Mouse (Mus musculus): ENCODE results near the gene Pdlim5. TPM values are rescaled to one million over a fixed set of nuclear protein-coding genes. Genes with fewer than 3 reads are reported as not detected.
A peak's percentile ranks its signal among the peaks of the same experiment; 100 is the strongest.

The Pdlim5 gene
- polyA plus RNA-seq, 1 experiment from 2014 or later = 32.5 TPM

GRCm38 (mm10) chr3:142279011-142279410 is 116.5 kb downstream of the Pdlim5 start:
- ATAC-seq (replicated peaks; ENCODE audit: low FRiP score, low read depth) (no peak), DNase-seq (ENCODE audit: low spot score) (no peak)
- no peaks in the 10 kb centered on the region for H3K27me3 ChIP-seq (ENCODE audit: insufficient read depth, low read length)
- no peaks in the 10 kb centered on the region for H3K9me3 ChIP-seq (replicated peaks; ENCODE audit: low read length)
- H3K4me1 ChIP-seq (replicated peaks; ENCODE audit: insufficient read depth, low read length) = no peaks in the 10 kb centered on the region
- H3K4me3 ChIP-seq (replicated peaks; ENCODE audit: low read depth, low read length) = no peak overlapping the region
- no peak overlapping the region for H3K9ac ChIP-seq (ENCODE audit: low read depth, low read length)
- H3K4me2 ChIP-seq (ENCODE audit: low read length) = no peak overlapping the region
- 0 out of 2 replicates have a peak, but pooled peaks cover 13% of the 10 kb centered on the region for H3K36me3 ChIP-seq (ENCODE audit: insufficient read depth, low read length)
- WGBS = 89% methylated on average over 3 of the region's 3 CpGs
- H3K27ac ChIP-seq = no peak overlapping the region
- TF ChIP-seq CTCF (IDR thresholded peaks at IDR 0.05; ENCODE audit: low read depth) = no peak

DNA sequence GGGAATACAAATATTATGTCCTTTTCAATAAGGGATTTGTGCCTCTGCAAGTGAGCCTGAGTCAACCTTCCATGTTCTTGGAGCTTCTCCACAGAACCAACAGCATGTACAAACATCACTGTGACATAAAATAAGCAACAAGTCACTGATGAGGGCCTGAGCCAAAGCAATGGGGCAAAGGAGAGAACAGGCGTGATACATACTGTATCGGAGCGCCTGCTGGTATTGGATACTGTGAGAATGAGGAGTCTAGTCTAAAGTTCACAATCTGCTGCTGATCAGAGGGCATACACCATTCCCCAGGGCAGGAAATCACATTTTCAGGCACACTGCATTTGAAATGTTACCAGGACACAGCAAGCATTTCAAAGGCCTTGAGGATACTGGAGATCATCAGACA is 119.0 kb downstream of the Pdlim5 start:
- Histone ChIP-seq H3K9ac (ENCODE audit: low read depth, low read length) (no peak overlapping the region), H3K9me3 (replicated peaks; ENCODE audit: low read length) (no peaks in the 10 kb centered on the region), H3K27ac (no peak overlapping the region), H3K4me3 (replicated peaks; ENCODE audit: low read depth, low read length) (no peak overlapping the region), H3K36me3 (ENCODE audit: insufficient read depth, low read length) (0 out of 2 replicates have a peak, but pooled peaks cover 13% of the 10 kb centered on the region), H3K4me1 (replicated peaks; ENCODE audit: insufficient read depth, low read length) (no peaks in the 10 kb centered on the region), H3K4me2 (ENCODE audit: low read length) (no peak overlapping the region), H3K27me3 (ENCODE audit: insufficient read depth, low read length) (no peaks in the 10 kb centered on the region)
- no peak for TF ChIP-seq CTCF (IDR thresholded peaks at IDR 0.05; ENCODE audit: low read depth)
- DNase-seq (ENCODE audit: low spot score) (no peak), ATAC-seq (replicated peaks; ENCODE audit: low FRiP score, low read depth) (no peak)
- 87% methylated on average over 3 of the region's 3 CpGs for WGBS

GRCm38 (mm10) chr3:142274993-142275392 is 120.5 kb downstream of the Pdlim5 start:
- WGBS = 2% methylated on average over 1 of the region's 1 CpGs
- ATAC-seq (replicated peaks; ENCODE audit: low FRiP score, low read depth) = no peak
- peak; percentile 88 for DNase-seq (ENCODE audit: low spot score)
- Histone ChIP-seq H3K9me3 (replicated peaks; ENCODE audit: low read length) (no peaks in the 10 kb centered on the region), H3K36me3 (ENCODE audit: insufficient read depth, low read length) (peaks cover 13% of the 10 kb centered on the region; the same call in 1 of the 2 replicates), H3K4me3 (replicated peaks; ENCODE audit: low read depth, low read length) (no peak overlapping the region), H3K4me1 (replicated peaks; ENCODE audit: insufficient read depth, low read length) (no peaks in the 10 kb centered on the region), H3K27ac (no peak overlapping the region), H3K4me2 (ENCODE audit: low read length) (no peak overlapping the region), H3K9ac (ENCODE audit: low read depth, low read length) (no peak overlapping the region), H3K27me3 (ENCODE audit: insufficient read depth, low read length) (no peaks in the 10 kb centered on the region)
- TF ChIP-seq CTCF (IDR thresholded peaks at IDR 0.05; ENCODE audit: low read depth) = peak; percentile 79

DNA sequence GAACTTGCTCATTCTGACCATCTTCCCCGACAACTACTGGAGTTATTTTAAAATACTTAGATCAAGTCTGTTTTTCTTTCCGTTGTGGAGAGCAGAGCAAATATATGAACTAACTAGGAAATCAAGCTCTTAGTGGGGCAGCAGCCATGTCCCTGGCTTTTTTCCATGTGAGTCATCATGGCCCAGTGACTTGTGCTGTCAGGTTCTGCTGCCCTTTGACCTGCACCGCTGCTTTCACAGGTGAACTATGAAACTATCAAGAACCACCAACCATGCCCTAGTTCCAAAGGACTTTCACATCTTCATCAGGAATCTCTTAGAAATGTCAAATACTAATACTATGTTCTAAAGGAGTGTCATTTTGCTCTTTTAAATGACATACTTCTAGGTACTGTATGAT is 121.0 kb downstream of the Pdlim5 start:
- no peak overlapping the region for H3K9ac ChIP-seq (ENCODE audit: low read depth, low read length)
- 86% methylated on average over 3 of the region's 3 CpGs for WGBS
- no peaks in the 10 kb centered on the region for H3K4me1 ChIP-seq (replicated peaks; ENCODE audit: insufficient read depth, low read length)
- no peak overlapping the region for H3K4me2 ChIP-seq (ENCODE audit: low read length)
- TF ChIP-seq CTCF (IDR thresholded peaks at IDR 0.05; ENCODE audit: low read depth) = no peak
- H3K27me3 ChIP-seq (ENCODE audit: insufficient read depth, low read length) = no peaks in the 10 kb centered on the region
- no peaks in the 10 kb centered on the region for H3K9me3 ChIP-seq (replicated peaks; ENCODE audit: low read length)
- ATAC-seq (replicated peaks; ENCODE audit: low FRiP score, low read depth) (no peak), DNase-seq (ENCODE audit: low spot score) (no peak)
- H3K27ac ChIP-seq = no peak overlapping the region
- H3K36me3 ChIP-seq (ENCODE audit: insufficient read depth, low read length) = peaks cover 13% of the 10 kb centered on the region; the same call in 1 of the 2 replicates
- no peak overlapping the region for H3K4me3 ChIP-seq (replicated peaks; ENCODE audit: low read depth, low read length)

DNA sequence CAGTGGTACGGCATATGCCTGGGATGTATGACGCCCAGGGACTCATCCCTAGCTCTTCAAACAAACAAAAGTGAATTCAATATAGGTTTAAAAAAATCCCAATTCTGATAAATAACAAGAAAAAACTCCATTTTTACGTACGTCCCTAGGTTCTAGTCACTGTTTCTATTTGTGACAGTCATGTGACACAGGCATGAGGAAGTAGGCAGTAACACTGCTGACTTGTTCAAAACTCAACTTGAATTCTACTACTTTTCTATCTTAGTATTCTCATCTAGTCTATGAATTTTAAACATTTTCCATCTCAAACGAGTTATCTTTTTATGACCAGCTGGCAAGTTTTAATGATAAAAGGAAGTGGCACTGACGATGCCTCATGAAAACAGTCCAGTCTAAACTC is 122.2 kb downstream of the Pdlim5 start:
- Histone ChIP-seq H3K9ac (ENCODE audit: low read depth, low read length) (no peak overlapping the region), H3K9me3 (replicated peaks; ENCODE audit: low read length) (no peaks in the 10 kb centered on the region), H3K4me3 (replicated peaks; ENCODE audit: low read depth, low read length) (no peak overlapping the region), H3K27ac (no peak overlapping the region), H3K36me3 (ENCODE audit: insufficient read depth, low read length) (peaks cover 13% of the 10 kb centered on the region; the same call in 1 of the 2 replicates), H3K4me2 (ENCODE audit: low read length) (no peak overlapping the region), H3K4me1 (replicated peaks; ENCODE audit: insufficient read depth, low read length) (no peaks in the 10 kb centered on the region), H3K27me3 (ENCODE audit: insufficient read depth, low read length) (no peaks in the 10 kb centered on the region)
- 84% methylated on average over 6 of the region's 6 CpGs for WGBS
- DNase-seq (ENCODE audit: low spot score) (no peak), ATAC-seq (replicated peaks; ENCODE audit: low FRiP score, low read depth) (no peak)
- no peak for TF ChIP-seq CTCF (IDR thresholded peaks at IDR 0.05; ENCODE audit: low read depth)

GRCm38 (mm10) chr3:142256371-142256770 is 139.1 kb downstream of the Pdlim5 start:
- peaks cover 3% of the 10 kb centered on the region; the same call in 1 of the 2 replicates for H3K36me3 ChIP-seq (ENCODE audit: insufficient read depth, low read length)
- 21% methylated on average over 2 of the region's 2 CpGs for WGBS
- DNase-seq (ENCODE audit: low spot score) = peak; percentile 64

DNA sequence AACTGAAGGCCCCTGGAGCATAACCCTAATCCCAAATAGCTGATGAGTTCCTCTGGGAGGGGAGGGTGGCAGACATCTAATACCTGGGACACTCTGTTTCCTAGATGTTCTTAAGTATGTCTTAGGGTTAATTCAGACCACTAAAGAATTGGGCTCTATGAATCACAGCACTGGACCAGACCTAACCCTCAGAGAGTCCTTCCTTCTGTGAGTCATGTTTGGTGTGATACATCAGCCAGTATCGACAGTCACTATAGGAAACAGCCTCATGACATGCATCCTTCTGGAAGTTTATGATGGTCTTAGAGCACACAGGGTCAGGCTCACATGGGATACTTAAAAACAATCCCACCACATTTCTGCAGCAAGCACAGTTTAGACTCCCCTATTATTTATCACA is 143.4 kb downstream of the Pdlim5 start:
- DNase-seq (ENCODE audit: low spot score) (no peak), ATAC-seq (replicated peaks; ENCODE audit: low FRiP score, low read depth) (no peak)
- no peak for TF ChIP-seq CTCF (IDR thresholded peaks at IDR 0.05; ENCODE audit: low read depth)
- Histone ChIP-seq H3K4me2 (ENCODE audit: low read length) (no peak overlapping the region), H3K27ac (no peak overlapping the region), H3K4me3 (replicated peaks; ENCODE audit: low read depth, low read length) (no peak overlapping the region), H3K4me1 (replicated peaks; ENCODE audit: insufficient read depth, low read length) (0 out of 2 replicates have a peak, but pooled peaks cover 6% of the 10 kb centered on the region), H3K9me3 (replicated peaks; ENCODE audit: low read length) (no peaks in the 10 kb centered on the region), H3K27me3 (ENCODE audit: insufficient read depth, low read length) (no peaks in the 10 kb centered on the region), H3K9ac (ENCODE audit: low read depth, low read length) (no peak overlapping the region), H3K36me3 (ENCODE audit: insufficient read depth, low read length) (0 out of 2 replicates have a peak, but pooled peaks cover 2% of the 10 kb centered on the region)
- WGBS = 54% methylated on average over 1 of the region's 1 CpGs

More at GRCm38 (mm10) chr3:142256371-142256770, 139.1 kb downstream of the Pdlim5 start:
- TF ChIP-seq CTCF (IDR thresholded peaks at IDR 0.05; ENCODE audit: low read depth) = no peak
- H3K4me3 ChIP-seq (replicated peaks; ENCODE audit: low read depth, low read length) = no peak overlapping the region
- no peaks in the 10 kb centered on the region for H3K27me3 ChIP-seq (ENCODE audit: insufficient read depth, low read length)
- 0 out of 2 replicates have a peak, but pooled peaks cover 6% of the 10 kb centered on the region for H3K4me1 ChIP-seq (replicated peaks; ENCODE audit: insufficient read depth, low read length)
- H3K9me3 ChIP-seq (replicated peaks; ENCODE audit: low read length) = no peaks in the 10 kb centered on the region
- H3K4me2 ChIP-seq (ENCODE audit: low read length) = no peak overlapping the region
- ATAC-seq (replicated peaks; ENCODE audit: low FRiP score, low read depth) = no peak
- no peak overlapping the region for H3K27ac ChIP-seq
- no peak overlapping the region for H3K9ac ChIP-seq (ENCODE audit: low read depth, low read length)
